Mouse (Mus musculus) layer of hippocampus, adult 18-20 months (tissue): ENCODE measurements around the gene Coq6. TPM values are rescaled to one million over a fixed set of nuclear protein-coding genes. Genes with fewer than 3 reads are reported as not detected.
"Not testable (repeated sequence)": the region's sequence is repeated elsewhere in the genome, so short reads cannot be mapped to it uniquely, and the experiment has no call there.

Experiments used
- DNase-seq, 2 experiments: peaks; one replicate each; pipeline ENCODE4 v3.0.0; 2022; ENCODE audit warnings: low spot score in 2 of 2
- long read RNA-seq: library from polyadenylated mRNA; stranded (forward); transcript quantifications from one replicate; pipeline ENCODE4 v2.0.0, GENCODE M21; 2021
- total RNA-seq, 2 experiments: library from RNA; stranded (reverse); gene quantifications; 2 replicates each; pipeline ENCODE4 v1.2.3; 2021

The Coq6 gene
- total RNA-seq, result 10 to 100 TPM; 21.2 to 22.7 TPM
- long read RNA-seq, transcript Coq6-201 (12 exons, 1,602 nt), result major isoform, 8 of 15 reads
- long read RNA-seq, partial matches to known transcripts, result 0 of 15 reads
- long read RNA-seq, other reads (novel, unspliced or antisense), result 6 of 15 reads

DNA sequence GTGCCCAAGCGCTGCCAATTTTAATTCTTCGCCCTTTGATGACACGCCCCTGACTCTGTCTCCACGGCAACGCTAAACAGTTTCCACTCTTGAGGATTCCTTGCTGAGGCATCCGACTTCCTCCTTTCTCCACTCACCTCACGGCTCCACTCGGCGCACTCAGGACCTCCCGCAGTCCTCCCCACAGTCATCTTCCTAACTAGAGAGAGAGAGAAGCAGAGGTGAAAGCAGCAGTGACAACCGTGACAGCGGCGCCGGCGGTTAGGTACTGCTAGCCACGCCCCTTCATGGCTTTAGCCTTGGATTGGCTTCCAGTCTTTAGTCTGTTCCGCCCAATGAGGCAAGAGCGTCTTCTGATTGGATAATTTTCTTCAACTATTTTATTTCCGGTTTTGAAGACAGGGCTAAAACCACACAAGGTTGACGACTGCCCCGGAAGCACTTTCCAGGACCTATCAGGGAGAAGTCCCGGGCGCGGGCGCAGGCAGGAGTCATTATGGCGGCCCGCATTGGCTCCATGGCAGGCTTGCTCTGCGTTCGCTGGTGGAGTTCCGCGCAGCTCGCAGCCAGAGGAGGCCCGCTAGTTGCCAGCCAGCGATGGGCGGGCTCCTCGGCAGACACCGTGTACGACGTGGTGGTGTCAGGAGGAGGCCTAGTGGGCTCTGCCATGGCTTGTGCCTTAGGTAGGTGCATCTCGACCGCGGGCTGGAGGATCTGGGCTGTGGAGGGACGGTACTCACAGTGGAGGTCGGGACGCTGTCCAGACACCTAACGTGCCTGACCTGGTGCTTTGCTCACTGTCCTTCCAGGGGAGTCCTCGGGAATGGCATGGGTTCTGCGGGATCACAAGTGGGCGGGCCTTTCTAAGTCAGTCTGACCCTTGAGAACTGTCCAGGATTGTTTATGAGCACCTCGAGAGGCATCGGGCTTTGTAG, at the start of gene Coq6, which contains the start of gene Fam161b:
Coq6 (plus strand) TSS at position 103 of the 935 bp plus-strand sequence.
Fam161b (minus strand) TSS at position 279 of the 935 bp plus-strand sequence.
- peak; percentile 93 to 98 for DNase-seq

GRCm38 (mm10) chr12:84316006-84316405, 45.5 kb upstream of the Coq6 start:
- no peak for DNase-seq

DNA sequence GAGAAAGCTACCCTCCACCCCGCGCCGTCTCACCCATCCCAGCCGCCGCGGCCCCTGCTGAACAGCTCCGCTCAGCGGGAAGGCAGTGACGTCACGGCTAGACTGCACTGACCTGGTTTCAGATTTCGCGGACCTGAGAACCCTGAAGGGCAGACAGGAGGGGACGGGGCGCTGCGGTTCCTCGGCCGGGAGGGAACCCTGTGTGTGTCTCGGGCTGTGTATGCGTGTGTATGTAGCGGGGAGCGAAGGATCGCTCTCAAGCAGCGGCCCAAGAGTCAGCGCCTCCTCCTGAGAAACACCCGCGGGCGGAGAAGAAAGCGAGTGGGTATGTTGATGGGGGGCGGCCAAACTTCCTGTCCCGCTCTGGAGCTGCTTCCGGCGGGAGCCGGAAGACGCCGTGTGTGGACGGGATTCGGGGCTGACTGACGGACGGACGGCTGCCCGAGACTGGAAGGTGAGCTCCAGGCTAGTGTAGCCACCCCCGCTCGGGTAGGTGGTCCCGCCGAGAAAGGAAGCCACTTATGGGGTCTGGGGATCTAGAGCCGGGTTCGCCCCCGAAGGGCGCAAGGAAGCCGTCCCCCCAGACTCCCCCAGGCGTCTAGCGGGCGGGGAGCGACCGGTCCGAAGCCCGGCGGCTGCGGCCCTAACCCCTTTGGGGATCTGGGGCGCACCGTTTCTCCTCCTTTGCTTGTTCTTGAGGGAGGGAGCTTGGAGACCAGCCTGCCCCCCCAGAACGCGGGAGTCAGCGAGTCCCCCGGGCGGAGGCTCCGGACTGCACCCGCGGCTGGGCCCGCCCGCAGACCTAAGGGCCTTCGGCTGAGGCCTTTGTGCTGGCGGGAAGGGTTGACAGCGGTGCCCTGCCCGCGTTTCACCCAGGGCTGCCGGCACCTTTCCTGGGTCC, 44.5 kb upstream of the Coq6 start, which contains the start of gene Zfp410:
Zfp410 (plus strand) TSS at position 132 of the 901 bp plus-strand sequence.
- peak; percentile 74 to 84 for DNase-seq

- DNase-seq, result peak in 1 of 2 experiments; percentile 55
These were observed 34.3 kb upstream of the Coq6 start for GRCm38 (mm10) chr12:84327111-84327512.

DNA sequence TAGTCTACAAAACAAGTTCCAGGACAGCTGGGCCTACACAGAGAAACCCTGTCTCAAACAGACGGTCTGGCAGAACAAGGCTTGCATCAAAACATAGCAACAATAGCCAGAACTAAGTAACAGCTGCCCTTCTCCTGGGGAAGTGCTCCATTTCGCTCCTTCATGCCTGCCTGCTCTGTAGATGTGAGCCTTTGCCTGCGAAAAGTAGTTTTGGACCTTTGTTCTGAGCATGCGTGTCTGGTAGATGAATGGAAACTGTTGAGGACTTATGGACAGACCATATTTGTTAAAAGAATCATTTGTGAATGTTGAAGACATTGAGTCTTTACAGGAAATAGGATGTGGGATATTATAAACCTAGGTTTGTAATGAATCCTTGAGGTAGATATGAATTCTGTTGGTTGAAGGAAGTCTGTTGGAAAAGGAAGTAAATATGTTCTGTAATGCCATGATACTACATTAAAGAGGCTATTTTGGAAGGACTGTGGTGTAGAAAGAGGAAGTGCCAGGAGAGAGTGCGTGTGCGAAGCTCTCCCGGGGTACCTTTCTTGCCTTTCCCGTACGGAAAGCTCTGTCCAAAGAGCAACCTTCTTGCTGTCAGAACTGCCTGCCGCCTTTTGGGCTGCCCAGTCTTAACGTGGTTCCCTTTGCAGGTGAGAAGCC, 24.4 kb upstream of the Coq6 start:
- no peak for DNase-seq

- DNase-seq, result no peak
These were observed 14.3 kb upstream of the Coq6 start for GRCm38 (mm10) chr12:84347192-84347591.

DNA sequence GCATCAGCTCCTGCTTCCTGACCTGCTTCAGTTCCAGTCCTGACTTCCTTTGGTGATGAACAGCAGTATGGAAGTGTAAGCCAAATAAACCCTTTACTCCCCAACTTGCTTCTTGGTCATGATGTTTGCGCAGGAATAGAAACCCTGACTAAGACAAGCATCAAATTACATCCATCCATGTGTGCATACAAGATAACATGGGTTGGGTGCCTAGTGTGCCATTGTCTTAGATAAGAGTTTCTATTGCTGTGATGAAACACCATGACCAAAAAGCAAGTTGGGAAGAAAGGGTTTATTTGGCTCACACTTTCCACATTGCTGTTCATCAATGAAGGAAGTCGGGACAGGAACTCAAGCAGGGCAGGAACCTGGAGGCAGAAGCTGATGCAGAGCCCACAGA, 2.8 kb upstream of the Coq6 start:
- DNase-seq, result not testable (repeated sequence)

- no peak for DNase-seq
These were observed 1.4 kb downstream of the Coq6 start for GRCm38 (mm10) chr12:84362872-84363271.

DNA sequence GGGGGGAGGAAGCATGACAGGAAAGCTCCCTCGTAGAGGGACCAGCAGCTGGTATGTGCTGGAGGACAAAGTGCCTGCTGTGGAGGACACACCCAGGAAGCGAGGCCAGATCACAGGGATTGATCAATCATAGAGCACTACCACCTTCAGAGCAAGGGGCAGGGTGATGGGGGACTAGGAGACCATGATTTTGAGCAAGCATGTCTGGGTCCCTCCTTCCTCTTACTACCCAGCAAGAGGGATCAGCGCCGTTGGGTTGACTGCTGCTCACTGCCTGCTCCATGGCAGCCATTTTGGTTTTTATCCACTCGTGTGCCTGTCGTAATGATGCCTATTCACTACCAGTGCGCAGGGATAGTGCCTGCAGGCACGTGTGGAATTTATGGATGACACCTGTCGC, 2.8 kb downstream of the Coq6 start:
- DNase-seq, result no peak

- DNase-seq, result no peak
These were observed 3.7 kb downstream of the Coq6 start for GRCm38 (mm10) chr12:84365137-84365536.

DNA sequence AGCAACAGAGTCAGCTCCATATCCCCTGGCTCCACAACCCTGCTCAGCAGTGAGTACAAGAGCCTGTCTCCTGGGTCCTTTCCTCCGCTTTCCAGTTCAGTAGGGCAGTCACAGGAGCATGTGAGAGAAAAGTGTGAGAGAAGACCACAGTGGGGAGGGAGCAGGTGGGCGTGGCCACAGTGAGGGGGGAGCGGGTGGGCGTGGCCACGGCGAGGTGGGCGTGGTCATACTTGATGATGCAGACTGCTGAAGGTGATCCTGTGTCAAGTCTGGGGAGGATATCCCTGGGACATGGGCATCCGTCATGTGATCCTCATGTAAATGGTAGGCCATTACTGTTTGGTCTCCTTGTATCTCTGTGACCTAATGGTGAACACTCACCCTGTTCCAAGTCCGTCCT, 5.5 kb downstream of the Coq6 start:
- no peak for DNase-seq

- no peak for DNase-seq
These were observed 10.2 kb downstream of the Coq6 start for GRCm38 (mm10) chr12:84371647-84372046.

DNA sequence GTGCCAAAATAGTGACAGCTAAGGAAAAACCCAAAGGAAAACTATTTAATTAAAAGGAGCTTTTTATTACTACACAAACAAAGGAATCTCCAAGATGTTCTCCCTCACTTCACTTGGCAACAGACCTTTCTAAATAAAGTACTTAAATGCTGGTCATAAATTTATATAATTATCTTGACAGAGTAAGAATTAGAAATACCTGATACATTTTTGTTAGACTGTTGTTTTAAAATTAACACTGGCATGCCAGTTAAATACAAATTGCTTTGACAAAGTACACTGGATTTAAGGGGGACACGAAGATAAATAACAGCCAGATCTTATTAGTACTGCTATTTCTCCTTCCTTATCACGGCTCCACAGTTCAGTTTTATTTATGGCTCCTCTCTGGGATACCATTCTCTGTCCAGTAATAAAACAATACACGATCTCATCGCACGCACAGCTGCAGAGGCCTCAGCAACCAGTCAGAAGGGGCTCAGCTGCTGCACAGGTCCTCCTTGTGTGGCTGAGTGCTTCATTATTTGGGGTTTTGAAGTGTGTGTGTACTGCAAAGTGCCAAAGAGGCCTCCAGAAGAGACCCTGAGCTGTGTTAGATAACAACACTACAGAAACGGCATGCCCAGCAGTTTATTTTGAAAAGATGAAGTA, 12.5 kb downstream of the Coq6 start:
- DNase-seq, result no peak

DNA sequence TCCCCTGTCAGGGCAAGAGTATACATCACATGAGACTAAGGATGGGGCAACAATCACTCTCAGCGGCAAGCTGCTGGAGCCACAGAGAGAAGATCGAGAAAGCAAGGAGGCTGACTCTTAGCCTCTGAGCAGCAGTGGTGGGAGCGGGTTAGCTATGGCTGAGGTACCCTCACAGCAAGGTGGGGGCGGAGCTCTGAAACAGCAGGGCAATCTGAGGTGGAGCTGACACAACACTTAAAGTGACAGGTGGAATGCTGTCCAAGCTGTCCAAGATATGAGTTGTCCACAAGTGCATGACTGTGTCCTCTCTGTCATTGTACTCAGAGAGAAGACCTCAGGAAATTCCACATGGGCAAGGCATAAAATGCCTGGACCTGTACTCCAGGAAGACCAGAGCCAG, 20.9 kb downstream of the Coq6 start:
- DNase-seq, result no peak

DNA sequence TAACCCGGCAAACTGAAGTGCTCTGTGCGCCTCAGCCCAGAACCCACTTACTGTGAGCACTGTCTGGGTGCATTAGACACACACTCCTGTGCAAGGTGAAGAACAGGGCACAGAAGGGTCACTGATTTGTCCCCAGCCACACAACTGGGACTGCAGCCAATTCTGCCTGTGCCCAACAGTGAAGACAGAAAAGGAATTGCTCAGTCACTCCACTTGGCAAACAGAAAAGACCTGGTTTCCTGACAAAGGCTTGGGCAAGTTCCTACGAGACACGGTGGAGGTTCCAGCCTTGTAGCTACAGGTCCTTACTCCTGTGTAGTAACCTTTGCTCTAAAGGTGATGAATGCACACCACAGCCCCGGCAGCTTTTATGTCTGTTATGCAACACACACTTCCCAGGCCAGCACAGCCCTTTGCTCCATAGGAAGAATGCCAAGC, 23.2 kb downstream of the Coq6 start:
- peak in 1 of 2 experiments; percentile 10 for DNase-seq

DNA sequence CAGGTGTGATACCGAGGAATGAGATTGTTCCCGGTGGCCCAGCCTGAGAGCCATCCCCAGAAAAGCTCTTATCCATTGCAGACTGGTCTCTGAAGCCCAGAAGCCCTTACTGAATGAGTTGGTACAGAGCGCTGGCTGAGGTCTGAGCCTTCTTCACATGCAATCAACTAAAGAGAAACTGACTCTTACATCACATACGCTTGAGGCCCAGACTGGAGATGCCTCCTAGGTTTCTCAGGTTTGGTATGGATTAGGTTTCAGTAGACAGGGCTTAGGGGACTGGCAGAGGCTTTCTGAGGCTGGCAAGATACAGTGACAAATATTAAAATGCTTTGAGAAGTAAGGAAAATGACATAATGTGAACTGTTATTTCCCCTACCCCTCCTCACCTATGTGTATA, 24.0 kb downstream of the Coq6 start:
- DNase-seq, result no peak

DNA sequence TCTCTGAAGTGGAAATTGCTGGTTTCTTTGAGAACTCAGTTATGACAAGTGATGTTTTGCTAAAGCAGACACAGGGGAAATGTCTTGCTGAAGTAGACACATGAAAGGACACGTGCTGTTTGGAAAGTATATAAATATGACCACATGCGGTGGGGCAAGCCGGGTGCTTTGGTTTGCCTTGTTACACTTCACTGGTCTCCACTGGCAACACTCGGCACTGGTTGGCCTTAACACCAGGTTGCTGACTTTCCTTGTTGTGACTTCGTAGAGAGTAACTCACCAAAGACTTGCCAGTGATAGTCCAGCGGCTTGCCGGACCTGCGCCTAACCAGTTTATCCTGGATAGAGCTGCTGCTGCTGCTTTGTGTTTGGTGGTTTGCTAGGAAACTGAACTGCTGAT, 26.6 kb downstream of the Coq6 start:
- DNase-seq, result no peak

DNA sequence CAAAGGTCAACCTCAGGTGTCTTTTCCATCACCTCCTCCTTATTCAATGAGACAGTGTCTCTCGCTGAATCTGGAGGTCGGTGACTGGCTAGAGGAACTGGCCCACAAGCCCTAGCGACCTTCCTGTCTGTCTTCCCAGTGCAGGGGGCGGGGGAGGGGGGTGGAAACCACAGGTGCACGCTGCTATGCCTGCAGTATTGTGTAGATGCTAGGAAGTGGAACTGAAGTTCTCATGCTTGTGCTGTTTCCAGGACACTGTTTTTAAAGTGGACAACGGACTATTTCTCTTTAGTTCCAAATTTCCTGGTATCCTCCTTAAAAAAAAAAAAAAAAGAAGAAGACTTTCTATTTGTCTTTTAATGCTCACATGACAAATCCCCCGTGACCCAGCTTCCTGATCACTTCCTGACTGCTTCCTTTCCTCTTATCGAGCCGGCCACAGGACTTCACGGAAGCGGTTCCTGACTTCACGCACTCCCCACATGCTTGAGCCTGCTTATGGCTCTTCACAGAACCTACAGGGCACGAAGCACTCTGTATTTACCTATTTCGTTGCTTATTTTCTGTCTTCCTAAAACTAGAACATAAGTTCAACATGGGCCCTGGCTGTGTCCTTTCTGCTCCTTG, 27.4 kb downstream of the Coq6 start:
- no peak for DNase-seq

DNA sequence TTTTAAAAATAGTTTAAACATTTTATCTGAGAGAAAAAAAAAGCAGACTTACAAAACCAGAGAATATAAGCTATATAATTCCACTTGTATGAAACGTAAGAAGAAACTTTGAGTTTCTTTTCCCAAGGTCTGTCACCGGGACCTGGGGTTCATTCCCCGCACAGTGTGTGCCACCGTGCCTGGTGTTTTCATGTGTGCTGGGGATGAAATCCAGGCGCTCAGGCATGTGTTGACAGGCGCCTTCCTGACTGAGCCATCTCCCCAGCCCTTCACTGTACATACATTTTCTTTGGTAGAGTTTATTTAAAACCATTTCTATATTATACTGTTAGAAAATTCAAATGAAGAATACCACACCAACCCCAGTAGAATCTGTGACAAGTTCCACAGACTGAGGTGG, 28.9 kb downstream of the Coq6 start:
- no peak for DNase-seq

- no peak for DNase-seq
These were observed 31.2 kb downstream of the Coq6 start for GRCm38 (mm10) chr12:84392681-84393080.
